Mouse (Mus musculus) gastrocnemius, postnatal 36 days (tissue): ENCODE results near the gene Ppp1r14d. TPM values are rescaled to one million over a fixed set of nuclear protein-coding genes. Genes with fewer than 3 reads are reported as not detected.
A peak's percentile ranks its signal among the peaks of the same experiment; 100 is the strongest.

Source experiments
- DNase-seq, 2 experiments: peaks; one replicate each; pipeline ENCODE4 v3.0.0; 2022
- intact Hi-C: fragments of 180-260 bp; cut with DNase I; formaldehyde crosslinking; loops from one replicate; pipeline ENCODE4 v1.15.1; 2025
- total RNA-seq, 2 experiments: library from RNA; stranded (reverse); gene quantifications; 2 replicates each; pipeline ENCODE4 v1.2.3; 2021

The Ppp1r14d gene
- total RNA-seq, 2 experiments from 2014 or later: not detected

- intact Hi-C loops: no loop called here
- DNase-seq: no peak
Measured at GRCm38 (mm10) chr2:119237871-119238220, 8.1 kb upstream of the Ppp1r14d start.

GRCm38 (mm10) chr2:119237210-119237870 lies 7.6 kb upstream of the Ppp1r14d start, which contains the start of gene Spint1:
Spint1 (plus strand) TSS chr2:119237362.
- intact Hi-C loops: no loop called here

GRCm38 (mm10) chr2:119236682-119237209 lies 7.0 kb upstream of the Ppp1r14d start:
- no peak for DNase-seq
- intact Hi-C loops: no loop called here

More at GRCm38 (mm10) chr2:119237210-119237870, 7.6 kb upstream of the Ppp1r14d start, which contains the start of gene Spint1:
- no peak for DNase-seq

- intact Hi-C loops: loop anchor here (10.0 kb wide), 1 partner anchor 1566 kb away; no protein-coding TSS in a partner anchor
- no peak for DNase-seq
Measured at GRCm38 (mm10) chr2:119209176-119209507, 20.6 kb downstream of the Ppp1r14d start.

- peak; percentile 91 to 95 for DNase-seq
- intact Hi-C loops: loop anchor here (10.0 kb wide), 1 partner anchor 1566 kb away; no protein-coding TSS in a partner anchor
Measured at GRCm38 (mm10) chr2:119208344-119209175, 21.1 kb downstream of the Ppp1r14d start, which contains the start of the genes Zfyve19 and Dnajc17. Zfyve19 (plus strand) TSS chr2:119208617. Dnajc17 (minus strand) TSS chr2:119208795.

- intact Hi-C loops: loop anchor here (10.0 kb wide), 1 partner anchor 1567 kb away; no protein-coding TSS in a partner anchor
- no peak for DNase-seq
Measured at GRCm38 (mm10) chr2:119207961-119208343, 21.8 kb downstream of the Ppp1r14d start.

- intact Hi-C loops: loop anchor here (10.0 kb wide), 1 partner anchor 1571 kb away; no protein-coding TSS in a partner anchor
- no peak for DNase-seq
Measured at GRCm38 (mm10) chr2:119203871-119204460, 25.7 kb downstream of the Ppp1r14d start.

- intact Hi-C loops: loop anchor here (10.0 kb wide), 1 partner anchor 1572 kb away; no protein-coding TSS in a partner anchor
- DNase-seq: peak in 1 of 2 experiments; percentile 31
Measured at GRCm38 (mm10) chr2:119202914-119203453, 26.7 kb downstream of the Ppp1r14d start.

- DNase-seq: no peak
Measured at GRCm38 (mm10) chr2:119198934-119199333, 30.8 kb downstream of the Ppp1r14d start.

GRCm38 (mm10) chr2:119198049-119198448 lies 31.7 kb downstream of the Ppp1r14d start:
- intact Hi-C loops: no loop called here
- DNase-seq: no peak

More at GRCm38 (mm10) chr2:119198934-119199333, 30.8 kb downstream of the Ppp1r14d start:
- intact Hi-C loops: no loop called here

GRCm38 (mm10) chr2:119197493-119197892 lies 32.2 kb downstream of the Ppp1r14d start:
- no peak for DNase-seq
- intact Hi-C loops: no loop called here

- intact Hi-C loops: no loop called here
- DNase-seq: no peak
Measured at GRCm38 (mm10) chr2:119196316-119197108, 33.2 kb downstream of the Ppp1r14d start.

GRCm38 (mm10) chr2:119194140-119194539 lies 35.6 kb downstream of the Ppp1r14d start:
- peak; percentile 43 for DNase-seq
- intact Hi-C loops: loop anchor here (5.0 kb wide), 1 partner anchor 37 kb away; the partner anchor contains the start of gene Rmdn3

- no peak for DNase-seq
- intact Hi-C loops: loop anchor here (5.0 kb wide), 1 partner anchor 34 kb away; the partner anchor contains the start of gene Rmdn3
Measured at GRCm38 (mm10) chr2:119190969-119191368, 38.7 kb downstream of the Ppp1r14d start.

GRCm38 (mm10) chr2:119189029-119189710 lies 40.5 kb downstream of the Ppp1r14d start:
- DNase-seq: peak; percentile 82 to 86
- intact Hi-C loops: loop anchor here (5.0 to 10.0 kb wide), 4 partner anchors 47 to 284 kb away; partner anchors contain the start of gene Bahd1

GRCm38 (mm10) chr2:119182914-119183313 lies 46.8 kb downstream of the Ppp1r14d start:
- DNase-seq: no peak
- intact Hi-C loops: loop anchor here (10.0 kb wide), 1 partner anchor 278 kb away; the partner anchor contains the start of gene Bahd1

GRCm38 (mm10) chr2:119177384-119177939 lies 52.2 kb downstream of the Ppp1r14d start:
- DNase-seq: no peak
- intact Hi-C loops: no loop called here

GRCm38 (mm10) chr2:119176761-119177160 lies 52.9 kb downstream of the Ppp1r14d start:
- intact Hi-C loops: no loop called here
- DNase-seq: no peak
